Mouse (Mus musculus): ENCODE measurements around the gene Prim2. TPM values are rescaled to one million over a fixed set of nuclear protein-coding genes. Genes with fewer than 3 reads are reported as not detected.
"Not testable (repeated sequence)": the region's sequence is repeated elsewhere in the genome, so short reads cannot be mapped to it uniquely, and the experiment has no call there.

Gene Prim2
- polyA plus RNA-seq, 1 experiment from 2014 or later: 57.6 TPM

GRCm38 (mm10) chr1:33621791-33622190, 47.8 kb downstream of the Prim2 start:
- no peak overlapping the region for H3K4me3 ChIP-seq
- WGBS: 91% methylated on average over 10 of the region's 10 CpGs
- no peak for DNase-seq (ENCODE audit: low spot score)
- H3K9me3 ChIP-seq (replicated peaks): no peaks in the 10 kb centered on the region
- no peaks in the 10 kb centered on the region for H3K27me3 ChIP-seq (ENCODE audit: low read depth, poor library complexity, severe bottlenecking)
- H3K36me3 ChIP-seq: peaks cover 59% of the 10 kb centered on the region
- no peak overlapping the region for H3K27ac ChIP-seq (replicated peaks)
- H3K4me1 ChIP-seq: no peaks in the 10 kb centered on the region

GRCm38 (mm10) chr1:33620091-33620788, 49.4 kb downstream of the Prim2 start:
- H3K4me3 ChIP-seq: no peak overlapping the region
- DNase-seq (ENCODE audit: low spot score): no peak
- WGBS: 94% methylated on average over 9 of the region's 9 CpGs
- H3K36me3 ChIP-seq: peaks cover 49% of the 10 kb centered on the region
- H3K4me1 ChIP-seq: no peaks in the 10 kb centered on the region
- no peak overlapping the region for H3K27ac ChIP-seq (replicated peaks)
- H3K27me3 ChIP-seq (ENCODE audit: low read depth, poor library complexity, severe bottlenecking): no peaks in the 10 kb centered on the region
- H3K9me3 ChIP-seq (replicated peaks): no peaks in the 10 kb centered on the region

DNA sequence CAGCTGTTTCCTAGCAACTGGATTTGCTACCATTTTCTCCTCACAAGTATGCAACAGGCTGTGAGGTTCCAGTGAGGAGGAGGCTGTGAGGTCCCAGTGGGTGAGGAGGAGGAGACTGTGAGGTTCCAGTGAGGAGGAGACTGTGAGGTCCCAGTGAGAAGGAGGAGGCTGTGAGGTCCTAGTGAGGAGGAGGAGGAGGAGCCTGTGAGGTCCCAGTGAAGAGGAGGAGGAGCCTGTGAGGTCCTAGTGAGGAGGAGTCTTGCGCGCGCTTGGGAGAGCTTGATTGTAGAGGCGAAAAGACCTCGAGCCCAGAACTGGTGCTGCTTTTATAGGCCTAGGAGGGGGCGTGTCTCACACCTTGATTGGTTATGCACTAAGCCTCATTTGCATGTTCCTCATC, 53.0 kb downstream of the Prim2 start:
- not testable (repeated sequence) for H3K27ac ChIP-seq (replicated peaks); H3K27me3 ChIP-seq (ENCODE audit: low read depth, poor library complexity, severe bottlenecking); H3K4me3 ChIP-seq; DNase-seq (ENCODE audit: low spot score); H3K9me3 ChIP-seq (replicated peaks); H3K4me1 ChIP-seq
- peaks cover 13% of the 10 kb centered on the region for H3K36me3 ChIP-seq
- 90% methylated on average over 5 of the region's 6 CpGs for WGBS

GRCm38 (mm10) chr1:33612100-33612499, 57.5 kb downstream of the Prim2 start:
- DNase-seq (ENCODE audit: low spot score): no peak
- peaks cover 4% of the 10 kb centered on the region for H3K9me3 ChIP-seq (replicated peaks)
- no peak overlapping the region for H3K27ac ChIP-seq (replicated peaks)
- H3K36me3 ChIP-seq: peaks cover 11% of the 10 kb centered on the region
- H3K4me3 ChIP-seq: no peak overlapping the region
- no peaks in the 10 kb centered on the region; the same call in 1 of the 2 replicates for H3K4me1 ChIP-seq
- 95% methylated on average over 1 of the region's 1 CpGs for WGBS
- no peaks in the 10 kb centered on the region for H3K27me3 ChIP-seq (ENCODE audit: low read depth, poor library complexity, severe bottlenecking)

DNA sequence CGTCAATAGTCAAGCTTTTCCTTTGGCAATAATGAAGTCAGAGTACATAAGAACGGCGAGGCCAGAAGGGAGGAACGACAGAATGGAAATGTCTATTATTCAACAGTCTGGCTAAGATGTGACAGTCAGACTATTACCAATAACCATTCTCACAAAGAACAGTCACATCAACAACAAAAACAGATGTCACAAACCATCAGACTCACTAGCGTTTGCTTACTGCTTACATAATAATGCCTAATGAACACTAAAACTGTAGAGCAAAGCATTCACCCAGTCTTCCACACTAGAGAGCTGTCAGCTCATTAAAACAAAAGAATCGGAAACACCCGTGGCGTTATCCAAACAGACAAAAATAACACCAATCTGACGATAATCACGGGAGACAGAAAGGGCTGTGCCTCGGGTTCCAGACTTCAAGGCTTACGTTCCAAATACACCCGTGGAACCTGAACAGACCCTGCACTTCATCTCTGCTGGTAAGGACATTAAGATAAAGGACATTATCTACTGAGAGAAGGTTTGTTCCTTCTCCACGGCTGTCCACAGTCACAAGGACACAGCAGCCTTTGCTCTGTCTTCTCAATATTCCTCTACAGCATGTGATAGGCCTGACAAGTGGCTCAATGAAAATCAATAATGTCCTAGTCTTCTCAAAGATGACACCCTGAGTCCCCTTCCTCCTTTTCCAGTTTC, 59.4 kb downstream of the Prim2 start:
- no peak overlapping the region for H3K4me3 ChIP-seq
- no peak overlapping the region for H3K27ac ChIP-seq (replicated peaks)
- H3K9me3 ChIP-seq (replicated peaks): peaks cover 8% of the 10 kb centered on the region
- WGBS: 87% methylated on average over 14 of the region's 14 CpGs
- peaks cover 11% of the 10 kb centered on the region for H3K36me3 ChIP-seq
- no peaks in the 10 kb centered on the region; the same call in 1 of the 2 replicates for H3K4me1 ChIP-seq
- no peak for DNase-seq (ENCODE audit: low spot score)
- no peaks in the 10 kb centered on the region for H3K27me3 ChIP-seq (ENCODE audit: low read depth, poor library complexity, severe bottlenecking)

- H3K9me3 ChIP-seq (replicated peaks): peaks cover 8% of the 10 kb centered on the region
- no peak for DNase-seq (ENCODE audit: low spot score)
- WGBS: 87% methylated on average over 2 of the region's 2 CpGs
- no peaks in the 10 kb centered on the region for H3K27me3 ChIP-seq (ENCODE audit: low read depth, poor library complexity, severe bottlenecking)
- no peaks in the 10 kb centered on the region for H3K4me1 ChIP-seq
- H3K27ac ChIP-seq (replicated peaks): no peak overlapping the region
- no peak overlapping the region for H3K4me3 ChIP-seq
- peaks cover 11% of the 10 kb centered on the region for H3K36me3 ChIP-seq
These were observed 61.5 kb downstream of the Prim2 start for GRCm38 (mm10) chr1:33608133-33608532.

DNA sequence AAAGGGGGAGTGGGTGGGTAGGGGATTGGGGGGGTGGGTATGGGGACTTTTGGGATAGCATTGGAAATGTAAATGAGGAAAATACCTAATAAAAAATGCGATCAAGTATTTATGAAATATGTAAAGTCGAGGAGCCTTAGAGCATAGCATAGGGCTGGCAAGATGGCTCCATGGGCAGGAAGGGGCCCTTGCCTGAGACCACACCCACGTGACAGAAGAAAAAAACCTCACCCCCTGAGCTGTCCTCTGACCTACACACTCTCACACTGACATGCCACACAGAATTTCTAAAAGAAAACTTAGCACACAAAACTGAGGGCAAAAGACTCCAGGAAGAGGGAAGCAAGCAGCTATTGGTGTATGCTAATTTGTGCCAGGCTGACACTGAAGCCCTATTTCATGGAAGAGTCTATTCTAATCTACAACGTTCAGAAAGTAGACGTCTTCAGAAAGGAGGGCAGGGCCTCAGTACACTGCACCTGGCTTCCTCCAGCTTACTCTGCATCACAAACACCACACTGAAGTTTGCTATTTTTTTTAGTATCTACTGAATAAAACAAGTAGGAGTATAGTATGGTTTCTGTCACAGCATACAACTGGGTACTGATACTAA, 65.4 kb downstream of the Prim2 start:
- Histone ChIP-seq H3K36me3 (peaks cover 12% of the 10 kb centered on the region), H3K9me3 (replicated peaks) (peaks cover 8% of the 10 kb centered on the region), H3K4me1 (no peaks in the 10 kb centered on the region), H3K27me3 (ENCODE audit: low read depth, poor library complexity, severe bottlenecking) (no peaks in the 10 kb centered on the region), H3K4me3 (no peak overlapping the region), H3K27ac (replicated peaks) (no peak overlapping the region)
- WGBS: 90% methylated on average over 5 of the region's 5 CpGs
- DNase-seq (ENCODE audit: low spot score): no peak

DNA sequence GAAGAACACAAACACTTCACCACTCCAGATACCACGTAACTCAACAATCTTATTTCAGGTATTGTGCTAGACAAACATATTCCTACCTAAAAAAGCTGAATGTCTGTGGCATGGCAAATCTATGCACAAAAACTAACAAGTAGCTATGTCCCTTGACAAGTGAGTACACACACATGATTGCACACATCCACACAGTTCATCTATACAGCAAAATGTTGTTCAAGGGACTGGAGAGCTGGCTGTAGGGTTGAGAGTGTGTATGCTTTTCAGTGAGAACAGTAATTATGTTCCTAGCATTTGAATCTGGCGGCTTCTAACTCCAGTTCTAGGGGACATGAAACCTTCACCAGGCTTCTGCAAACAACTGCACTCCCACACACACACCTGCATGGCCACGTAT, 69.9 kb downstream of the Prim2 start:
- 87% methylated on average over 3 of the region's 3 CpGs for WGBS
- Histone ChIP-seq H3K36me3 (peaks cover 14% of the 10 kb centered on the region), H3K4me1 (peaks cover 16% of the 10 kb centered on the region), H3K9me3 (replicated peaks) (peaks cover 8% of the 10 kb centered on the region; the same call in 1 of the 2 replicates), H3K27ac (replicated peaks) (no peak overlapping the region), H3K27me3 (ENCODE audit: low read depth, poor library complexity, severe bottlenecking) (no peaks in the 10 kb centered on the region), H3K4me3 (no peak overlapping the region)
- DNase-seq (ENCODE audit: low spot score): no peak

DNA sequence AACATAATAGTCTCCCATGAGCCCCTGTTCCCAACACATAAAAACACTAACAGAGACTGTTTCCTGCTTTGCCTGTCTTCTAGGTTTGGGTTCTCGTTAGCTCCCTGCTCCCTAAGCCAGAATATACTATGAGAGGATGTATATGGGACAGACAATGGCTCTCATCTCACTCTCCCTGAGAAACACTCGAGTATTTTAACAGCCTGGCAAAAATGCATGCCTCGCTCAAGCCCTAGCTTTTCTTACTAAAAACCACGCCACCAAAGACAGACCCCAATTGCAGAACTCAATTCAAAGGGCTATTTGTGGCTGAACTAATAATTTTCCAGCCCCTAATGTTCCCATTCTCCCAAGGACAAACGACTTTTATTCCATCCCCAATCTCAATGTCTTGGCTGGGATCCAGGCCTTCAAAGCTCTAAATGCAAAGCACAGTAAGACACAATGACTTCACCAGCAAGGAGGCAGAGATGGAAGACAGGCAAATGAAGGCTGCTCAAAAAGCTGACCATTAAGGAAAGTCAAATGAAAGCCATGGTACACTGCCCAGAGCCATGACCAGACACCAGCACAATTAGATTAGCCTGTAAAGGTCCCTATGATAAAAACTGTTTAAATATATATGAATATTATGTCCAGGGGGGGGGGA, 70.5 kb downstream of the Prim2 start:
- 91% methylated on average over 5 of the region's 5 CpGs for WGBS
- no peak overlapping the region for H3K27ac ChIP-seq (replicated peaks)
- H3K36me3 ChIP-seq: peaks cover 14% of the 10 kb centered on the region
- no peak for DNase-seq (ENCODE audit: low spot score)
- peaks cover 22% of the 10 kb centered on the region for H3K4me1 ChIP-seq
- H3K27me3 ChIP-seq (ENCODE audit: low read depth, poor library complexity, severe bottlenecking): no peaks in the 10 kb centered on the region
- H3K9me3 ChIP-seq (replicated peaks): peaks cover 8% of the 10 kb centered on the region; the same call in 1 of the 2 replicates
- H3K4me3 ChIP-seq: no peak overlapping the region

DNA sequence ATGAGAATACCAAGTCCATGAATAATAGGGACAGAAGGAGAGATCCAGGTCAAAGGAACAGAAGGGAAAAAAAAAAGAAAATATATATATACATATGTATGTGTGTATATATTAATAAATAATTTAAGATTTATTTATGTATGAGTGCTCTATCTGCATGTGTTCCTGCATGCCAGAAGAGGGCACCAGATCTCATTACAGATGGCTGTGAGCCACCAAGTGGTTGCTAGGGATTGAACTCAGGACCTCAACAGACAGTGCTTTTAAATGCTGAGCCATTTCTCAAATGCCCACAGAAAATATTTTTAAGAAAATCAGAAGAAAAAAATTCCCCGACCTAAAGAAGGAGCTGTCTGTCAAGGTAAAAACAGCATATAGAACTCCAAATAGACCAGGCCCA, 72.6 kb downstream of the Prim2 start:
- Histone ChIP-seq H3K27ac (replicated peaks) (no peak overlapping the region), H3K27me3 (ENCODE audit: low read depth, poor library complexity, severe bottlenecking) (no peaks in the 10 kb centered on the region), H3K9me3 (replicated peaks) (peaks cover 8% of the 10 kb centered on the region; the same call in 1 of the 2 replicates), H3K4me1 (peaks cover 25% of the 10 kb centered on the region), H3K36me3 (peaks cover 14% of the 10 kb centered on the region), H3K4me3 (no peak overlapping the region)
- 94% methylated on average over 1 of the region's 1 CpGs for WGBS
- no peak for DNase-seq (ENCODE audit: low spot score)

GRCm38 (mm10) chr1:33595936-33596335, 73.7 kb downstream of the Prim2 start:
- peaks cover 28% of the 10 kb centered on the region for H3K4me1 ChIP-seq
- DNase-seq (ENCODE audit: low spot score): no peak
- no peaks in the 10 kb centered on the region for H3K27me3 ChIP-seq (ENCODE audit: low read depth, poor library complexity, severe bottlenecking)
- peaks cover 14% of the 10 kb centered on the region for H3K36me3 ChIP-seq
- H3K4me3 ChIP-seq: no peak overlapping the region
- H3K27ac ChIP-seq (replicated peaks): peak overlapping the region; percentile 35; the same call in 1 of the 2 replicates
- H3K9me3 ChIP-seq (replicated peaks): peaks cover 8% of the 10 kb centered on the region; the same call in 1 of the 2 replicates
- 91% methylated on average over 2 of the region's 2 CpGs for WGBS

DNA sequence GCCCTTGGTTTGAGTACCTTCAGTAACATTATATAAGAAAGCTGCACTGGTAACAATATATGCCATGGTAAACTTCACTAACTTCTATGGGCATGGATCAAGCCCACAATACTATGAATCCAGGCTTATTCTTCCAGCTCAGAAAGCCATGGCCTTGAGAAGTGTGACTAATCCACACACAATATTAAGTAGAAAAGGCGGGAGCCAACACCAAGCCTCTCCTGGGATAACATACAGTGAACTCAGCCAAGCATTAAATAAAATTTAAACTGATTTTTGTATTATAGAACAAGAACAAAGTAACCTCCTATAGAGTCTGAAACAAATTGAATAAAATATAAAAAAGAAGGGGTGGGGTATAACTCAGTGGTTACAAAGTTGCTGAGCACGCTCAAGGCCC, 74.6 kb downstream of the Prim2 start:
- Histone ChIP-seq H3K4me3 (no peak overlapping the region), H3K4me1 (peaks cover 37% of the 10 kb centered on the region), H3K27me3 (ENCODE audit: low read depth, poor library complexity, severe bottlenecking) (no peaks in the 10 kb centered on the region), H3K9me3 (replicated peaks) (peaks cover 8% of the 10 kb centered on the region; the same call in 1 of the 2 replicates), H3K27ac (replicated peaks) (no peak overlapping the region), H3K36me3 (peaks cover 14% of the 10 kb centered on the region)
- no peak for DNase-seq (ENCODE audit: low spot score)
- WGBS: 67% methylated on average over 2 of the region's 2 CpGs
